In genomic region chr6:77109095-77109945, GRCm38 (mm10) we compare ENCODE assay signal across 11 mouse cellular contexts.
DNase-seq lines count a peak whose midpoint lies in the region; ATAC-seq lines count a peak whose summit lies in the region.
"Had no signal": no experiment of that assay in that cellular context is flagged by ENCODE, and none has a peak within 500 bp of the region (broad histone marks: within the 10 kb centered on the region; RNA-seq: fewer than 3 reads in every experiment).

No protein-coding gene starts in this region.

- peak overlapping the region; percentile 6 for H3K27ac ChIP-seq in midbrain, embryonic 13.5 days
- H3K27ac ChIP-seq in kidney, embryonic 14.5 days (ENCODE audit: low read depth, low read length) = no peak overlapping the region
- H3K27ac ChIP-seq: liver, embryonic 15.5 days had no signal

- H3K4me2 ChIP-seq in midbrain, embryonic 13.5 days (replicated peaks) = no peak overlapping the region
- H3K4me2 ChIP-seq in kidney, embryonic 14.5 days (replicated peaks; ENCODE audit: low read depth, low read length) = no peak overlapping the region
- H3K4me2 ChIP-seq: liver, embryonic 15.5 days had no signal

- WGBS in midbrain, embryonic 13.5 days = 82% methylated on average over 10 of the region's 10 CpGs
- WGBS in kidney, embryonic 14.5 days = 79% methylated on average over 10 of the region's 10 CpGs

- peak; percentile 10 for DNase-seq in layer of hippocampus, adult 11-12 months (ENCODE audit: low spot score)
- no peak for DNase-seq in layer of hippocampus, adult 9-10 months (ENCODE audit: low spot score)
- peak; percentile 26 for DNase-seq in right cerebral cortex, adult 18-20 months
- DNase-seq in right cerebral cortex, postnatal 14 days = no peak
- no peak for DNase-seq in embryo, embryonic 11 days
- DNase-seq: cerebellum, adult 18-20 months; kidney, postnatal 14 days; lung, postnatal 14 days had no signal

- no peaks in the 10 kb centered on the region for H3K27me3 ChIP-seq in midbrain, embryonic 13.5 days
- no peaks in the 10 kb centered on the region for H3K27me3 ChIP-seq in kidney, embryonic 14.5 days (ENCODE audit: control insufficient read depth, insufficient read depth, low read length)
- H3K27me3 ChIP-seq: liver, embryonic 15.5 days had no signal

- H3K4me1 ChIP-seq in midbrain, embryonic 13.5 days (replicated peaks) = peaks cover 21% of the 10 kb centered on the region
- H3K4me1 ChIP-seq in kidney, embryonic 14.5 days (ENCODE audit: control insufficient read depth, insufficient read depth, low read length) = no peaks in the 10 kb centered on the region
- H3K4me1 ChIP-seq: liver, embryonic 15.5 days had no signal

- H3K9ac ChIP-seq in midbrain, embryonic 13.5 days (replicated peaks) = no peak overlapping the region
- H3K9ac ChIP-seq in kidney, embryonic 14.5 days (ENCODE audit: low read depth, low read length) = no peak overlapping the region
- H3K9ac ChIP-seq: liver, embryonic 15.5 days had no signal

- peak; percentile 53 for ATAC-seq in midbrain, embryonic 13.5 days
- ATAC-seq in kidney, embryonic 14.5 days (ENCODE audit: low FRiP score, low TSS enrichment) = no peak

- no peak overlapping the region for H3K4me3 ChIP-seq in midbrain, embryonic 13.5 days (replicated peaks)
- H3K4me3 ChIP-seq in kidney, embryonic 14.5 days (ENCODE audit: low read length) = no peak overlapping the region
- H3K4me3 ChIP-seq: liver, embryonic 15.5 days had no signal

- no peaks in the 10 kb centered on the region for H3K36me3 ChIP-seq in midbrain, embryonic 13.5 days
- H3K36me3 ChIP-seq in kidney, embryonic 14.5 days (ENCODE audit: control insufficient read depth, insufficient read depth, low read length) = no peaks in the 10 kb centered on the region
- H3K36me3 ChIP-seq: liver, embryonic 15.5 days had no signal

- H3K9me3 ChIP-seq in midbrain, embryonic 13.5 days = no peaks in the 10 kb centered on the region
- no peaks in the 10 kb centered on the region for H3K9me3 ChIP-seq in kidney, embryonic 14.5 days (ENCODE audit: control insufficient read depth, low read length)
- H3K9me3 ChIP-seq: liver, embryonic 15.5 days had no signal

Comparison
In these comparisons a context has a peak if more than half of its experiments do, and no peak if none do; other contexts are left out.
1. DNase-seq: peak in layer of hippocampus, adult 11-12 months (single experiment) and right cerebral cortex, adult 18-20 months (single experiment); none in layer of hippocampus, adult 9-10 months (single experiment), right cerebral cortex, postnatal 14 days (single experiment) and embryo, embryonic 11 days (single experiment).